8 mouse cellular contexts compared by ENCODE assay signal in genomic region chr19:30843052-30843564, GRCm38 (mm10).
DNase-seq lines count a peak whose midpoint lies in the region; ATAC-seq and TF ChIP-seq lines count a peak whose summit lies in the region.

No protein-coding gene starts in this region.

- H3K4me3 ChIP-seq in forebrain, embryonic 13.5 days, result no peak overlapping the region
- H3K4me3 ChIP-seq in layer of hippocampus, adult 2 months, result no peak overlapping the region
- H3K4me3 ChIP-seq in neural tube, embryonic 14.5 days (ENCODE audit: low read depth, low read length), result no peak overlapping the region

- peak; percentile 84 for TF ChIP-seq CTCF in layer of hippocampus, adult 2 months (conservative IDR thresholded peaks at IDR 0.05)

- H3K4me1 ChIP-seq in forebrain, embryonic 13.5 days, result no peaks in the 10 kb centered on the region
- H3K4me1 ChIP-seq in neural tube, embryonic 14.5 days (ENCODE audit: control insufficient read depth, insufficient read depth, low read length), result no peaks in the 10 kb centered on the region

- no peaks in the 10 kb centered on the region for H3K9me3 ChIP-seq in forebrain, embryonic 13.5 days (replicated peaks)
- no peaks in the 10 kb centered on the region for H3K9me3 ChIP-seq in neural tube, embryonic 14.5 days (ENCODE audit: control insufficient read depth, low read length)

- no peaks in the 10 kb centered on the region for H3K36me3 ChIP-seq in forebrain, embryonic 13.5 days (ENCODE audit: poor library complexity, severe bottlenecking)
- H3K36me3 ChIP-seq in neural tube, embryonic 14.5 days (ENCODE audit: control insufficient read depth, insufficient read depth, low read length), result no peaks in the 10 kb centered on the region

- H3K4me2 ChIP-seq in forebrain, embryonic 13.5 days, result no peak overlapping the region
- H3K4me2 ChIP-seq in neural tube, embryonic 14.5 days (ENCODE audit: low read depth, low read length), result no peak overlapping the region

- H3K27ac ChIP-seq in forebrain, embryonic 13.5 days, result no peak overlapping the region
- H3K27ac ChIP-seq in layer of hippocampus, adult 2 months, result 0 out of 2 replicates have a peak overlapping the region, but pooled peaks have one; percentile 36
- no peak overlapping the region for H3K27ac ChIP-seq in neural tube, embryonic 14.5 days (ENCODE audit: low read depth, low read length)

- H3K9ac ChIP-seq in forebrain, embryonic 13.5 days, result no peak overlapping the region
- H3K9ac ChIP-seq in neural tube, embryonic 14.5 days (replicated peaks; ENCODE audit: low read depth, low read length), result no peak overlapping the region

- ATAC-seq in forebrain, embryonic 13.5 days, result peak; percentile 92
- ATAC-seq in neural tube, embryonic 14.5 days (ENCODE audit: low read depth), result peak; percentile 91

- no peaks in the 10 kb centered on the region for H3K27me3 ChIP-seq in forebrain, embryonic 13.5 days
- no peaks in the 10 kb centered on the region for H3K27me3 ChIP-seq in neural tube, embryonic 14.5 days (ENCODE audit: control insufficient read depth, insufficient read depth, low read length)

- DNase-seq in layer of hippocampus, adult 11-12 months (ENCODE audit: low spot score), result peak; percentile 39
- no peak for DNase-seq in layer of hippocampus, postnatal 10 days (ENCODE audit: low spot score in 2 of 2)
- peak; percentile 83 for DNase-seq in NIH3T3 (ENCODE audit: low read depth)
- DNase-seq in layer of hippocampus, adult 2 months (ENCODE audit: low spot score in 2 of 2), result peak; percentile 54 to 80
- DNase-seq in urinary bladder, adult 18-20 months (ENCODE audit: low spot score in 2 of 2), result no peak
- no peak for DNase-seq in spleen, postnatal 14 days (ENCODE audit: low spot score in 2 of 2)

- 10% methylated on average over 4 of the region's 4 CpGs for WGBS in forebrain, embryonic 13.5 days
- WGBS in neural tube, embryonic 14.5 days, result 10% methylated on average over 4 of the region's 4 CpGs

Comparison
In these comparisons a context has a peak if more than half of its experiments do, and no peak if none do; other contexts are left out.
1. DNase-seq: peak in layer of hippocampus, adult 11-12 months (single experiment), NIH3T3 (single experiment) and layer of hippocampus, adult 2 months (2 of 2); none in layer of hippocampus, postnatal 10 days (0 of 2), urinary bladder, adult 18-20 months (0 of 2) and spleen, postnatal 14 days (0 of 2).